Mouse (Mus musculus) right cerebral cortex, postnatal 10 days (tissue): ENCODE data around the gene Tomm6.
"Not testable (repeated sequence)": the region's sequence is repeated elsewhere in the genome, so short reads cannot be mapped to it uniquely, and the experiment has no call there.

Experiments
- DNase-seq, 2 experiments: peaks; one replicate each; pipeline ENCODE4 v3.0.0; 2021; ENCODE audit warnings: low spot score in 2 of 2

Tomm6 gene

GRCm38 (mm10) chr17:47654346-47654745 lies 33.8 kb downstream of the Tomm6 start:
- not testable (repeated sequence) for DNase-seq

- DNase-seq = no peak
These were observed 36.2 kb downstream of the Tomm6 start for GRCm38 (mm10) chr17:47651953-47652352.

- DNase-seq = no peak
These were observed 39.2 kb downstream of the Tomm6 start for GRCm38 (mm10) chr17:47648966-47649365.

GRCm38 (mm10) chr17:47646683-47647082 lies 41.5 kb downstream of the Tomm6 start:
- peak; percentile 41 to 56 for DNase-seq

- DNase-seq = no peak
These were observed 45.2 kb downstream of the Tomm6 start for GRCm38 (mm10) chr17:47642992-47643391.
